Mouse (Mus musculus): Measurements from ENCODE around the gene Pdx1. TPM values are rescaled to one million over a fixed set of nuclear protein-coding genes. Genes with fewer than 3 reads are reported as not detected.

Gene Pdx1
- polyA plus RNA-seq, 1 experiment = not detected

DNA sequence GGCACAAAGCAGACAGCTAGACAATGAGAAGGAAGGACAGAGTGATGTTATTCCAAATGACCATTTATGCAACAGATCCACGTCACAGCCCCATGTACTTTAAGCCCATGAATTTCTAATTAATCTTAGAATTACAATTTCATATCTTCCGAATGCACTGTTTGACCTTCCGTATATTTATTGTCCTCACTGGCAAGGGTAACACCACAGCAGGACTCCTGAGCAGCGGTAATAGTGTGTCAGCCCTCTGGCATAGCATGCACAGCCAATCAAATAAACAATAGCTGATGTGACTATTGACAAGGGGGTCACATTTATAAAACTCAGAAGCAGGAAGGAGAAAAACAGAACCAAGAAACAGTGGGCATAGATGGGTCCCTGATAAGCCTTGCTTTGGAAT, 9.0 kb upstream of the Pdx1 start:
- peaks cover 8% of the 10 kb centered on the region for H3K27me3 ChIP-seq (ENCODE audit: control insufficient read depth, insufficient read depth, insufficient read length)
- H3K79me3 ChIP-seq (ENCODE audit: low read depth) = no peaks in the 10 kb centered on the region
- no peak overlapping the region for H3K4me3 ChIP-seq (ENCODE audit: insufficient read depth, poor library complexity, severe bottlenecking)
- no peaks in the 10 kb centered on the region for H3K36me3 ChIP-seq (ENCODE audit: control insufficient read depth, insufficient read depth)
- H3ac ChIP-seq (ENCODE audit: control insufficient read depth, insufficient read length, low read depth) = no peak overlapping the region
- no peaks in the 10 kb centered on the region for H3K79me2 ChIP-seq (ENCODE audit: control insufficient read depth, insufficient read depth)
- TF ChIP-seq MYOG (IDR thresholded peaks at IDR 0.05; ENCODE audit: control insufficient read depth, extremely low read depth, insufficient read length) (no peak), CTCF (IDR thresholded peaks at IDR 0.05; ENCODE audit: control insufficient read depth, insufficient read depth, insufficient read length) (no peak)

DNA sequence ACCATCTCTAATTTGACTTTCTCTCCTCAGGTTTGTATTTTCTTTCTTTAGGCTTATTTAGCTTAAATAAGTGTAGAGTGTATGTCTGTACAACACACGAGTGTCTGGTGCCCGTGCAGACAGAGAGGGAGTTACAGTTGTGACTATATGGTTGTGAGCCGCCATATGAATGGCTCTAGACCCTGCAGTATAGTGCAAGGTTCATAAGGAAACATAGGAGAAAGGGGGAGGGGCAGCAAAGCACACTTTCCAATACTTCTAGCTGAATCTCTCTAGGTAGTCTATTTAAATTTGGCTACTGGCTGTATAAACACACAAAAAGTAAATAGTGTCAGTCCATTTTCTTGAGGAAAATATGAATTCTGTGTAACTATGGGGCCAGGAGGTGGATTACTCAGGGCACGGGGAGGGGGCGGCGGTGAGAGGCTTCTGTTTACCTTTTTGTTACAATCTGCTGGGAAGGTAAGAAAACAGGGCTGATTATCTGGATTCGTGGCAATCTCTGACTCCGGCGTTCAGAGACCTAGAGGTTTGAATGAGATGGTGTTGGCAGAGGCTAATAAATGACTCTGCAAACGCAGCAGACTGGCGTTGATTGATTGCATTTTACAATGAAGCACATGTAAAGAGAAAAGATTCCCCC, 7.7 kb upstream of the Pdx1 start:
- Histone ChIP-seq H3K4me3 (ENCODE audit: insufficient read depth, poor library complexity, severe bottlenecking) (no peak overlapping the region), H3K36me3 (ENCODE audit: control insufficient read depth, insufficient read depth) (no peaks in the 10 kb centered on the region), H3K27me3 (ENCODE audit: control insufficient read depth, insufficient read depth, insufficient read length) (peaks cover 16% of the 10 kb centered on the region), H3K79me2 (ENCODE audit: control insufficient read depth, insufficient read depth) (no peaks in the 10 kb centered on the region), H3K79me3 (ENCODE audit: low read depth) (no peaks in the 10 kb centered on the region), H3ac (ENCODE audit: control insufficient read depth, insufficient read length, low read depth) (no peak overlapping the region)
- TF ChIP-seq USF1 (IDR thresholded peaks at IDR 0.05; ENCODE audit: low read depth) (no peak), FOSL1 (IDR thresholded peaks at IDR 0.05; ENCODE audit: insufficient read depth, low read length, poor library complexity, severe bottlenecking) (no peak), CTCF (IDR thresholded peaks at IDR 0.05; ENCODE audit: control insufficient read depth, insufficient read depth, insufficient read length) (no peak), CEBPB (IDR thresholded peaks at IDR 0.05; ENCODE audit: low read depth) (no peak), MAX (IDR thresholded peaks at IDR 0.05) (no peak), MYOG (IDR thresholded peaks at IDR 0.05; ENCODE audit: control insufficient read depth, extremely low read depth, insufficient read length) (no peak), MYOD1 (IDR thresholded peaks at IDR 0.05; ENCODE audit: control insufficient read depth, insufficient read length, low read depth) (no peak)

DNA sequence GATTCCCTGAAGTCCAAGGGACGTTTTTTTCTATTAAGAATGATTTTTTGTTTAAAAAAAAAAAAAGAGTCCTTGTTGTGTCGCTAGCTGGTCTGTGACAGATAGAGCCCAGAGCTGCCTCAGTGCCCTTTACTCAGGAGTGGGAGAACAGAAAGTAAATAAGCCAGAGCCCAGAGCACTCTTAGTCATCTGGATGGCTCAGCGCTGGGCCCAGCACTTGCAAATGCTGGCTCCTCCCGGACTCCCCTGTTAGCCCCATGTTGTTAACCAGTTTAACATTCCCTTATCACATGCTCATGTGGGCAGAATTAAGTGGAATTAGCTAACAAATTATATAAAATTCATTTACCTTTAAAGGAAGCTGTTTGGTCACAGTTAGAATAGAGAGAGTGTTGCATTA, 5.8 kb upstream of the Pdx1 start:
- Histone ChIP-seq H3K36me3 (ENCODE audit: control insufficient read depth, insufficient read depth) (no peaks in the 10 kb centered on the region), H3K4me3 (ENCODE audit: insufficient read depth, poor library complexity, severe bottlenecking) (no peak overlapping the region), H3K79me3 (ENCODE audit: low read depth) (no peaks in the 10 kb centered on the region), H3ac (ENCODE audit: control insufficient read depth, insufficient read length, low read depth) (no peak overlapping the region), H3K79me2 (ENCODE audit: control insufficient read depth, insufficient read depth) (no peaks in the 10 kb centered on the region), H3K27me3 (ENCODE audit: control insufficient read depth, insufficient read depth, insufficient read length) (peaks cover 34% of the 10 kb centered on the region)
- no peak for TF ChIP-seq MYOG (IDR thresholded peaks at IDR 0.05; ENCODE audit: control insufficient read depth, extremely low read depth, insufficient read length)
- TF ChIP-seq MAX (IDR thresholded peaks at IDR 0.05) = no peak
- no peak for TF ChIP-seq MYOD1 (IDR thresholded peaks at IDR 0.05; ENCODE audit: control insufficient read depth, insufficient read length, low read depth)
- no peak for TF ChIP-seq FOSL1 (IDR thresholded peaks at IDR 0.05; ENCODE audit: insufficient read depth, low read length, poor library complexity, severe bottlenecking)
- TF ChIP-seq USF1 (IDR thresholded peaks at IDR 0.05; ENCODE audit: low read depth) = no peak
- TF ChIP-seq CTCF (IDR thresholded peaks at IDR 0.05; ENCODE audit: control insufficient read depth, insufficient read depth, insufficient read length) = no peak
- no peak for TF ChIP-seq CEBPB (IDR thresholded peaks at IDR 0.05; ENCODE audit: low read depth)

DNA sequence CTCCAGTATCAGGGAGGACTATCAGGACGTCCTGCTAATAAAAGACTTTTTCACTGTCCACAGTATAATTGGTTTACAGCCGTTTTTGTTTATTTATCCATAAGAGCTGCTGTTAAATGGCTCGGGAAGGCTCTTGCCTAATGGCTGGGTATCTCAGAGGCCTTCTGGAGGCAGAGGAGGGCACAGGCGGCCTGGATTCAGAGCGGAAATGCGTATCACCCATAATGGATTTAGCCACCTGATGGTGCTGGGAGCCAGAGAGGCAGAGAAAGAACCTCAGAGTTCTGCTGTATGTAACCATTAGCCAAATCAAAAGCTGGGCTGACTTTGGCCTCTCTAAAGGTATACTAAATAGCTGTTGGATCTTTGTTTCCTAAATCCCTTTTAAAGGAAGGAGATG, 2.3 kb upstream of the Pdx1 start:
- H3ac ChIP-seq (ENCODE audit: control insufficient read depth, insufficient read length, low read depth) = no peak overlapping the region
- no peak overlapping the region for H3K4me3 ChIP-seq (ENCODE audit: insufficient read depth, poor library complexity, severe bottlenecking)
- TF ChIP-seq MAX (IDR thresholded peaks at IDR 0.05) (no peak), FOSL1 (IDR thresholded peaks at IDR 0.05; ENCODE audit: insufficient read depth, low read length, poor library complexity, severe bottlenecking) (no peak), CEBPB (IDR thresholded peaks at IDR 0.05; ENCODE audit: low read depth) (no peak), MYOD1 (IDR thresholded peaks at IDR 0.05; ENCODE audit: control insufficient read depth, insufficient read length, low read depth) (no peak), MYOG (IDR thresholded peaks at IDR 0.05; ENCODE audit: control insufficient read depth, extremely low read depth, insufficient read length) (no peak), CTCF (IDR thresholded peaks at IDR 0.05; ENCODE audit: control insufficient read depth, insufficient read depth, insufficient read length) (no peak), USF1 (IDR thresholded peaks at IDR 0.05; ENCODE audit: low read depth) (no peak)
- peaks cover 64% of the 10 kb centered on the region for H3K27me3 ChIP-seq (ENCODE audit: control insufficient read depth, insufficient read depth, insufficient read length)
- H3K36me3 ChIP-seq (ENCODE audit: control insufficient read depth, insufficient read depth) = no peaks in the 10 kb centered on the region
- H3K79me2 ChIP-seq (ENCODE audit: control insufficient read depth, insufficient read depth) = no peaks in the 10 kb centered on the region
- no peaks in the 10 kb centered on the region for H3K79me3 ChIP-seq (ENCODE audit: low read depth)

DNA sequence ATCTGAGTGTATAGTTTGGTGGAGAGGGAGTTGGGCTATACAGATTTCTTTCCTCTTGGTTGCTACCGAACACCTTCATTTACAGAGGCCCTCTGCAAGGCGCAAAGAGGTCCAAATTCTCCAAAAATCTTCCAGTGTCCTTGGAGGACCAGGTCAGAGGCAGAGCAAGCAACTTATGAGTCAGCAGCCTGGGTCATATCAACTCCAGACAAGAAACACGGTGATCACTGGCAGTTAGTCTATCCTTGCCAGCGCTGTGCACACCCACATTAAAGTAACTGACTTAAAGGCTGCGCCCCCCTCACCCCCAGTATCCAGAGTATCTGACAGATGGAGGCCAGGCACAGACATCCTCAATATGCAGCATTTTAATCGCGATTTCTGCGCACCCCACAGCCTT, 1.0 kb upstream of the Pdx1 start:
- Histone ChIP-seq H3ac (ENCODE audit: control insufficient read depth, insufficient read length, low read depth) (no peak overlapping the region), H3K79me3 (ENCODE audit: low read depth) (no peaks in the 10 kb centered on the region), H3K27me3 (ENCODE audit: control insufficient read depth, insufficient read depth, insufficient read length) (peaks cover 73% of the 10 kb centered on the region), H3K79me2 (ENCODE audit: control insufficient read depth, insufficient read depth) (no peaks in the 10 kb centered on the region), H3K4me3 (ENCODE audit: insufficient read depth, poor library complexity, severe bottlenecking) (no peak overlapping the region), H3K36me3 (ENCODE audit: control insufficient read depth, insufficient read depth) (no peaks in the 10 kb centered on the region)
- TF ChIP-seq USF1 (IDR thresholded peaks at IDR 0.05; ENCODE audit: low read depth) = no peak
- TF ChIP-seq FOSL1 (IDR thresholded peaks at IDR 0.05; ENCODE audit: insufficient read depth, low read length, poor library complexity, severe bottlenecking) = no peak

DNA sequence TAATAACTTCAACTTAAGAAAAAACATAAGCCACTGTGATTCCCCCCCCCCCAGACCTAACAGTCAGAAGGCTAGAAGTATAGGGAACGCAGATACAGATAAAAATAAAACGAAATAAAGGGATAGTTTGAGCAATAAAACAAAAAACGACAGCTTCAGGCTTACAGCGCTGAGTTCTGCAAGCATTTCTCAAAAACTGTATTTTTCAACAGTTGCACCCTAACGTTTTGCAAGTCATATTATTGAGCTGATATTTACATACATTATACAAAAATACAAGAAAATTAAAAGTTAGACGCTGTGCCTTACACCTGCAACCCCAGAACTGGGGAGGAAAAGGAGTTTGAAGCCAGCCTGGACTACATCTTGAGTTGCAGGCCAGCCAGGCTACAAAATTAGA, 388 bp upstream of the Pdx1 start:
- H3K27me3 ChIP-seq (ENCODE audit: control insufficient read depth, insufficient read depth, insufficient read length) = peaks cover 80% of the 10 kb centered on the region
- H3K79me2 ChIP-seq (ENCODE audit: control insufficient read depth, insufficient read depth) = no peaks in the 10 kb centered on the region
- H3K79me3 ChIP-seq (ENCODE audit: low read depth) = no peaks in the 10 kb centered on the region
- TF ChIP-seq MYOD1 (IDR thresholded peaks at IDR 0.05; ENCODE audit: control insufficient read depth, insufficient read length, low read depth) (no peak), MYOG (IDR thresholded peaks at IDR 0.05; ENCODE audit: control insufficient read depth, extremely low read depth, insufficient read length) (no peak), USF1 (IDR thresholded peaks at IDR 0.05; ENCODE audit: low read depth) (no peak), CEBPB (IDR thresholded peaks at IDR 0.05; ENCODE audit: low read depth) (no peak), FOSL1 (IDR thresholded peaks at IDR 0.05; ENCODE audit: insufficient read depth, low read length, poor library complexity, severe bottlenecking) (no peak), CTCF (IDR thresholded peaks at IDR 0.05; ENCODE audit: control insufficient read depth, insufficient read depth, insufficient read length) (no peak), MAX (IDR thresholded peaks at IDR 0.05) (no peak)
- no peak overlapping the region for H3K4me3 ChIP-seq (ENCODE audit: insufficient read depth, poor library complexity, severe bottlenecking)
- H3K36me3 ChIP-seq (ENCODE audit: control insufficient read depth, insufficient read depth) = no peaks in the 10 kb centered on the region
- no peak overlapping the region for H3ac ChIP-seq (ENCODE audit: control insufficient read depth, insufficient read length, low read depth)
